Mouse (Mus musculus) midbrain, embryonic 14.5 days (tissue): Measurements from ENCODE around the gene Htatip2. TPM values are rescaled to one million over a fixed set of nuclear protein-coding genes. Genes with fewer than 3 reads are reported as not detected.

Experiments
- ATAC-seq: fragments of 200-750 bp; cut with Nextera tagmentation; 2 replicates; pipeline ENCODE4 v1.8.0; 2017; ENCODE audit warnings: moderate number of reproducible peaks, moderate library complexity; ENCODE audit not compliant: low FRiP score, low TSS enrichment
- DNase-seq: peaks from one replicate; pipeline ENCODE4 v3.0.0-alpha.2; 2015
- H3K27ac ChIP-seq: fragments of 300-500 bp; sonication (generic); replicated peaks from 2 replicates; pipeline ENCODE4 v1.5.1; 2014; ENCODE audit warnings: mild to moderate bottlenecking, low read depth, low read length, moderate library complexity
- H3K27me3 ChIP-seq: fragments of 300-500 bp; sonication (generic); 2 replicates; pipeline ENCODE4 v1.6.1; 2014; ENCODE audit warnings: low read length, control low read depth, mixed read lengths; ENCODE audit not compliant: control insufficient read depth, insufficient read depth
- H3K36me3 ChIP-seq: fragments of 300-500 bp; sonication (generic); 2 replicates; pipeline ENCODE4 v1.6.1; 2014; ENCODE audit warnings: low read length, control low read depth; ENCODE audit not compliant: control insufficient read depth, insufficient read depth
- H3K4me1 ChIP-seq: fragments of 300-500 bp; sonication (generic); 2 replicates; pipeline ENCODE4 v1.6.1; 2014; ENCODE audit warnings: mild to moderate bottlenecking, antibody characterized with exemption, low read length, control low read depth; ENCODE audit not compliant: control insufficient read depth, insufficient read depth
- H3K4me2 ChIP-seq: fragments of 300-500 bp; sonication (generic); 2 replicates; pipeline ENCODE4 v1.6.1; 2014; ENCODE audit warnings: mild to moderate bottlenecking, low read length, moderate library complexity
- H3K4me3 ChIP-seq: fragments of 300-500 bp; sonication (generic); replicated peaks from 2 replicates; pipeline ENCODE4 v1.5.1; 2014; ENCODE audit warnings: low read depth, low read length
- H3K9ac ChIP-seq: fragments of 300-500 bp; sonication (generic); replicated peaks from 2 replicates; pipeline ENCODE4 v1.6.1; 2014; ENCODE audit warnings: mild to moderate bottlenecking, low read length, moderate library complexity
- H3K9me3 ChIP-seq: fragments of 300-500 bp; sonication (generic); 2 replicates; pipeline ENCODE4 v1.6.1; 2016; ENCODE audit warnings: low read length, control low read depth, mixed read lengths; ENCODE audit not compliant: control insufficient read depth
- WGBS: fragments of 180-500 bp; shearing (Covaris S2); extraction: QIAGEN DNeasy Blood & Tissue Kit; methylation state at CpG from one replicate; pipeline ENCODE4 v1.1.7; 2014; 5-methylcytosine and 5-hydroxymethylcytosine counted together
- polyA plus RNA-seq: library from polyadenylated mRNA; unstranded; fragments of >200 nt; fragmentation: Nextera tagmentation; extraction: Ambion mirVana; gene quantifications from 2 replicates; pipeline ENCODE4 v1.2.1, GENCODE M21; 2014

Gene Htatip2
- polyA plus RNA-seq, 1 experiment from 2014 or later = 2.7 TPM

GRCm38 (mm10) chr7:49752730-49753506 lies 6.0 kb upstream of the Htatip2 start:
- H3K4me1 ChIP-seq = no peaks in the 10 kb centered on the region
- ATAC-seq = 0 out of 2 replicates have a peak, but pooled peaks have one; percentile 22
- WGBS = 44% methylated on average over 25 of the region's 25 CpGs
- H3K4me3 ChIP-seq = no peak overlapping the region
- H3K9me3 ChIP-seq = no peaks in the 10 kb centered on the region
- no peak overlapping the region for H3K4me2 ChIP-seq
- DNase-seq = peak; percentile 83
- no peaks in the 10 kb centered on the region for H3K36me3 ChIP-seq
- peaks cover 41% of the 10 kb centered on the region for H3K27me3 ChIP-seq
- H3K27ac ChIP-seq = no peak overlapping the region
- no peak overlapping the region for H3K9ac ChIP-seq

- Histone ChIP-seq H3K4me1 (peaks cover 5% of the 10 kb centered on the region), H3K9me3 (no peaks in the 10 kb centered on the region), H3K36me3 (no peaks in the 10 kb centered on the region), H3K27ac (no peak overlapping the region), H3K9ac (no peak overlapping the region), H3K27me3 (peaks cover 37% of the 10 kb centered on the region), H3K4me3 (no peak overlapping the region), H3K4me2 (no peak overlapping the region)
- 5% methylated on average over 9 of the region's 9 CpGs for WGBS
- DNase-seq (peak; percentile 84), ATAC-seq (no peak)
Measured at GRCm38 (mm10) chr7:49754767-49755166, 4.1 kb upstream of the Htatip2 start.

- Histone ChIP-seq H3K4me2 (no peak overlapping the region), H3K9me3 (no peaks in the 10 kb centered on the region), H3K36me3 (no peaks in the 10 kb centered on the region), H3K4me1 (peaks cover 5% of the 10 kb centered on the region), H3K27me3 (peaks cover 15% of the 10 kb centered on the region), H3K4me3 (no peak overlapping the region), H3K27ac (no peak overlapping the region), H3K9ac (no peak overlapping the region)
- ATAC-seq = no peak
- 74% methylated on average over 13 of the region's 13 CpGs for WGBS
- no peak for DNase-seq
Measured at GRCm38 (mm10) chr7:49762605-49763004, 3.7 kb downstream of the Htatip2 start.

GRCm38 (mm10) chr7:49764011-49764716 lies 5.2 kb downstream of the Htatip2 start:
- peaks cover 6% of the 10 kb centered on the region; the same call in 1 of the 2 replicates for H3K27me3 ChIP-seq
- H3K9me3 ChIP-seq = no peaks in the 10 kb centered on the region
- DNase-seq (no peak), ATAC-seq (no peak)
- no peak overlapping the region for H3K27ac ChIP-seq
- no peak overlapping the region for H3K4me3 ChIP-seq
- WGBS = 80% methylated on average over 10 of the region's 10 CpGs
- no peak overlapping the region for H3K9ac ChIP-seq
- H3K36me3 ChIP-seq = no peaks in the 10 kb centered on the region
- H3K4me1 ChIP-seq = peaks cover 10% of the 10 kb centered on the region
- no peak overlapping the region for H3K4me2 ChIP-seq

GRCm38 (mm10) chr7:49766166-49766565 lies 7.3 kb downstream of the Htatip2 start:
- no peak overlapping the region for H3K27ac ChIP-seq
- H3K36me3 ChIP-seq = no peaks in the 10 kb centered on the region
- 88% methylated on average over 7 of the region's 7 CpGs for WGBS
- H3K27me3 ChIP-seq = peaks cover 6% of the 10 kb centered on the region
- no peak overlapping the region for H3K4me2 ChIP-seq
- no peaks in the 10 kb centered on the region for H3K9me3 ChIP-seq
- H3K9ac ChIP-seq = no peak overlapping the region
- ATAC-seq (no peak), DNase-seq (no peak)
- peaks cover 9% of the 10 kb centered on the region for H3K4me1 ChIP-seq
- H3K4me3 ChIP-seq = no peak overlapping the region

- 9% methylated on average over 9 of the region's 9 CpGs for WGBS
- Histone ChIP-seq H3K4me2 (peak overlapping the region; percentile 29), H3K4me1 (peaks cover 9% of the 10 kb centered on the region), H3K27ac (no peak overlapping the region), H3K4me3 (no peak overlapping the region), H3K27me3 (peaks cover 6% of the 10 kb centered on the region), H3K36me3 (no peaks in the 10 kb centered on the region), H3K9me3 (no peaks in the 10 kb centered on the region), H3K9ac (no peak overlapping the region; the same call in 1 of the 2 replicates)
- ATAC-seq (peak; percentile 73; the same call in 1 of the 2 replicates), DNase-seq (peak; percentile 60)
Measured at GRCm38 (mm10) chr7:49768509-49768908, 9.6 kb downstream of the Htatip2 start.

GRCm38 (mm10) chr7:49774396-49774795 lies 15.5 kb downstream of the Htatip2 start:
- ATAC-seq = no peak
- peaks cover 6% of the 10 kb centered on the region for H3K4me1 ChIP-seq

GRCm38 (mm10) chr7:49777585-49777984 lies 18.7 kb downstream of the Htatip2 start:
- no peak overlapping the region for H3K9ac ChIP-seq
- ATAC-seq = 0 out of 2 replicates have a peak, but pooled peaks have one; percentile 7
- peaks cover 12% of the 10 kb centered on the region for H3K4me1 ChIP-seq
- no peak overlapping the region for H3K4me3 ChIP-seq
- peaks cover 14% of the 10 kb centered on the region for H3K36me3 ChIP-seq
- no peaks in the 10 kb centered on the region for H3K27me3 ChIP-seq
- no peak for DNase-seq
- no peak overlapping the region for H3K27ac ChIP-seq
- 57% methylated on average over 3 of the region's 3 CpGs for WGBS
- no peak overlapping the region for H3K4me2 ChIP-seq
- H3K9me3 ChIP-seq = no peaks in the 10 kb centered on the region

More at GRCm38 (mm10) chr7:49774396-49774795, 15.5 kb downstream of the Htatip2 start:
- Histone ChIP-seq H3K9ac (no peak overlapping the region), H3K36me3 (no peaks in the 10 kb centered on the region), H3K27me3 (peaks cover 4% of the 10 kb centered on the region; the same call in 1 of the 2 replicates), H3K27ac (no peak overlapping the region), H3K4me2 (no peak overlapping the region), H3K9me3 (no peaks in the 10 kb centered on the region), H3K4me3 (no peak overlapping the region)
- no peak for DNase-seq
- 94% methylated on average over 2 of the region's 2 CpGs for WGBS
